Mouse (Mus musculus) kidney, postnatal 0 days (tissue): Measurements from ENCODE around the gene Mtnr1b. TPM values are rescaled to one million over a fixed set of nuclear protein-coding genes. Genes with fewer than 3 reads are reported as not detected.

Source experiments
- ATAC-seq: fragments of 200-750 bp; cut with Nextera tagmentation; replicated peaks from 2 replicates; pipeline ENCODE4 v1.8.0; 2017; ENCODE audit warnings: low read depth, moderate number of reproducible peaks, moderate TSS enrichment, moderate library complexity; ENCODE audit not compliant: low FRiP score
- DNase-seq: peaks from one replicate; pipeline ENCODE4 v3.0.0-alpha.2; 2016; ENCODE audit warnings: low spot score
- H3K27ac ChIP-seq: fragments of 300-500 bp; sonication (generic); 2 replicates; pipeline ENCODE4 v1.5.1; 2014; ENCODE audit warnings: mild to moderate bottlenecking
- H3K27me3 ChIP-seq: fragments of 300-500 bp; sonication (generic); 2 replicates; pipeline ENCODE4 v1.6.1; 2014; ENCODE audit warnings: low read length, mixed read lengths; ENCODE audit not compliant: insufficient read depth
- H3K36me3 ChIP-seq: fragments of 300-500 bp; sonication (generic); 2 replicates; pipeline ENCODE4 v1.6.1; 2014; ENCODE audit warnings: low read length, mixed read lengths; ENCODE audit not compliant: insufficient read depth
- H3K4me1 ChIP-seq: fragments of 300-500 bp; sonication (generic); replicated peaks from 2 replicates; pipeline ENCODE4 v1.6.1; 2014; ENCODE audit warnings: antibody characterized with exemption, low read length, mixed read lengths; ENCODE audit not compliant: insufficient read depth
- H3K4me2 ChIP-seq: fragments of 300-500 bp; sonication (generic); 2 replicates; pipeline ENCODE4 v1.6.1; 2014; ENCODE audit warnings: mild to moderate bottlenecking, low read length, moderate library complexity, mixed read lengths
- H3K4me3 ChIP-seq: fragments of 300-500 bp; sonication (generic); replicated peaks from 2 replicates; pipeline ENCODE4 v1.5.1; 2014; ENCODE audit warnings: low read depth, low read length
- H3K9ac ChIP-seq: fragments of 300-500 bp; sonication (generic); 2 replicates; pipeline ENCODE4 v1.6.1; 2014; ENCODE audit warnings: low read depth, low read length
- H3K9me3 ChIP-seq: fragments of 300-500 bp; sonication (generic); replicated peaks from 2 replicates; pipeline ENCODE4 v1.6.1; 2016; ENCODE audit warnings: low read length, inconsistent platforms, mixed read lengths
- CTCF ChIP-seq: IDR thresholded peaks from 2 replicates; pipeline ENCODE4 v1.5.1; 2016; ENCODE audit warnings: antibody characterized with exemption, low read depth, mild to moderate bottlenecking, moderate library complexity
- WGBS: fragments of 180-500 bp; shearing (Covaris S2); extraction: QIAGEN DNeasy Blood & Tissue Kit; methylation state at CpG from one replicate; pipeline ENCODE4 v1.1.7; 2014; 5-methylcytosine and 5-hydroxymethylcytosine counted together
- polyA plus RNA-seq: library from polyadenylated mRNA; unstranded; fragments of >200 nt; fragmentation: Nextera tagmentation; extraction: Ambion mirVana; gene quantifications from 2 replicates; pipeline ENCODE4 v1.2.1, GENCODE M21; 2015

Mtnr1b gene
- polyA plus RNA-seq, 1 experiment from 2014 or later: not detected

DNA sequence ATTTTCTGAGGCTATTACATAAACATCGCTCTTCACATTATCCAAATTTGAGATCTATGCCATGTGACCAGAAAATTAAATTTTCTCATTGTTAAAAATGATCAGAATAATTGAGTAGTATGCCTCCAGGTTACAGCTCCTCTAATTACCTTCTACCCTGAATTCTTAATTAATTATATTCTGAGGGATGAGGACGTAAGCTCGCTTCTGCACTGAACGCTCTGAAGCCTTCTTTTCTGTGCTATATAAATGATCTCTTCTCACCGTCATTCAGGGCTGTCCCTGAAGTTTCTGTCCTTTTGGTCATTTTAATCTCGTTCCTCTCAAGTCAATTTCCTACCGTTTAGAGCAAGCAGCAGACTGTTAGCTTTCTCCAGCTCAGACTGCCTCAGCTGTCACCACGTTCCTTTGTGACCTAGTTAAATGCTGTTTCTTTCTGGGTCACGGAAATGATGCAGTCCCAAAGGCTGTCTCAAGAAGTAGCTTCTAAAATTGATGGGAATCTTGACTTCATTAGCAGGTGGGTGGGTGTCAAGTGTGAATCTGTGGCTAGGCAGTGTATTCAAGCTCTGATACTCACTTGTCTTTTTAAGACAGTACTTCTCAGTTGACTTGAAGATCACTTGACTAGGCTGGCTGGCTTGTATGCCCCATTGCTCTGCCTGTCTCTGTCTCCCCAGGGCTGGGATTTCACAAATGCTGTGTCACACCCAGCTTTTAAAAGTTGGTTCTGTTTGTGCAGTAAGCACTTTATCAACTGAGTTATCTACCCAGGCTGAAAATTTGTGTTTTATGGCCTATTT is 29.8 kb upstream of the Mtnr1b start:
- H3K4me3 ChIP-seq: no peak overlapping the region
- H3K4me2 ChIP-seq: no peak overlapping the region
- no peak overlapping the region for H3K9ac ChIP-seq
- H3K27ac ChIP-seq: no peak overlapping the region
- H3K9me3 ChIP-seq: no peaks in the 10 kb centered on the region
- 62% methylated on average over 9 of the region's 9 CpGs for WGBS
- no peak for TF ChIP-seq CTCF
- ATAC-seq: no peak
- H3K36me3 ChIP-seq: no peaks in the 10 kb centered on the region
- no peak for DNase-seq
- no peaks in the 10 kb centered on the region for H3K4me1 ChIP-seq
- H3K27me3 ChIP-seq: no peaks in the 10 kb centered on the region

DNA sequence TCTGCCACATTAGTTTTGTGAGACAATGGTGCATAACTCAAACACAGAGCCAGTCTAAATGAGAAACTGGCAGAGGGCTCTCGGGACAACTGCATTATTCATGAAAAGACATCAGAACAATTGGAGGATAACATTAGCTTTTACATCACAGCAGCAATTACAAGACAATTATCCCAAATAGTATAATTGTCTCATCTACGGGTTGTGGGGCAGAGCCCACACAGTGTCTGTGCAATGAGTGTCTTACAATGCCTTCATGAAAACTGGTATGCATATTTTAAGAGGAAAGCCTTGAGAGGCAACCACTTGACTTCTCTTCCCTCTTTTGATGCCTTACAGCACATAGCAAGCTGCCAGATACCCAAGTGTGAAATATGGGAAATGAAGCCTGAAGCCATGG is 23.8 kb upstream of the Mtnr1b start:
- no peaks in the 10 kb centered on the region for H3K36me3 ChIP-seq
- H3K9me3 ChIP-seq: no peaks in the 10 kb centered on the region
- H3K4me2 ChIP-seq: no peak overlapping the region
- ATAC-seq: no peak
- DNase-seq: no peak
- no peak for TF ChIP-seq CTCF
- 74% methylated on average over 2 of the region's 2 CpGs for WGBS
- no peaks in the 10 kb centered on the region for H3K27me3 ChIP-seq
- no peak overlapping the region for H3K9ac ChIP-seq
- H3K27ac ChIP-seq: no peak overlapping the region
- no peaks in the 10 kb centered on the region for H3K4me1 ChIP-seq
- no peak overlapping the region for H3K4me3 ChIP-seq

DNA sequence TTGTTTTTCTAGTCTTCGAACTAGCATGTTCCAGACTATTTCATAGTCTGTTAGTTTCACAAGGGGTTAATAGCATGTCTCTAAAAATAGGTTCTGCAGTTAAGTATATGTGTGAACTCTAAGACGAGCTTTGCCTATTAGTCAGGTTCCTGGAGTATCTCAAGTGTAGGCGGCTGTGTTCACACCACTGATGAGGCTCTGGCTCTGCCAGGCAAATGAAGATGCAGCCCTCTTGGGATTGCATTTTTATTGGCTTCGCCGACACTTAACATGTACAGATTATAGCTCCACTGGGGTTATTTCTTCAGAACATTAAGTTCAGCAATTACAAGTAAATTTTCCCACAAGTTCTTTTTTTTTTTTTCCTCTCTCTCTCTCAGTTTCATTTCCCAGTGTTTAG is 12.4 kb upstream of the Mtnr1b start:
- Histone ChIP-seq H3K27ac (no peak overlapping the region), H3K4me2 (no peak overlapping the region), H3K36me3 (no peaks in the 10 kb centered on the region), H3K4me1 (no peaks in the 10 kb centered on the region), H3K9me3 (no peaks in the 10 kb centered on the region), H3K27me3 (no peaks in the 10 kb centered on the region), H3K9ac (no peak overlapping the region), H3K4me3 (no peak overlapping the region)
- ATAC-seq: no peak
- 47% methylated on average over 5 of the region's 5 CpGs for WGBS
- TF ChIP-seq CTCF: no peak
- no peak for DNase-seq

DNA sequence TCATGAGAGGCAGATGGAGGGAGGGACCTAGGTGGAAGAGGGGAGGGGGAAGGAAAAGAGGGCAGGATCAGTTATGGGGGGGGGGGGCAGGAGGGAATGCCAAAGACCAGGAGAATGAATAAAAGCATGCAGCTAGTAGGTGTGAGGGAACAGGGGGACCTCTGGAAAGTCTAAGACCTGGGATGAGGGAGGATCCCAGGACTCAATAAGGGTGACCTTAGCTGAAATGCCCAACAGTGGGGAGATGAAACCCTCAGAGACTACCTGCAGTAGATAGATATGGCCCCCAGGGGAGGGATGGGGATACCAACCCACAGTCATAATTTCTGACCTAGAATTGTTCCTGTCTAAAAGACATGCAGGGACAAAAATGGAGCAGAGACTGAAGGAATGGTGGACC is 6.4 kb upstream of the Mtnr1b start:
- no peak for DNase-seq
- TF ChIP-seq CTCF: no peak
- H3K4me2 ChIP-seq: no peak overlapping the region
- no peaks in the 10 kb centered on the region for H3K27me3 ChIP-seq
- no peak overlapping the region for H3K9ac ChIP-seq
- H3K9me3 ChIP-seq: no peaks in the 10 kb centered on the region
- H3K4me1 ChIP-seq: no peaks in the 10 kb centered on the region
- no peak overlapping the region for H3K27ac ChIP-seq
- H3K36me3 ChIP-seq: no peaks in the 10 kb centered on the region
- H3K4me3 ChIP-seq: no peak overlapping the region
- ATAC-seq: no peak

DNA sequence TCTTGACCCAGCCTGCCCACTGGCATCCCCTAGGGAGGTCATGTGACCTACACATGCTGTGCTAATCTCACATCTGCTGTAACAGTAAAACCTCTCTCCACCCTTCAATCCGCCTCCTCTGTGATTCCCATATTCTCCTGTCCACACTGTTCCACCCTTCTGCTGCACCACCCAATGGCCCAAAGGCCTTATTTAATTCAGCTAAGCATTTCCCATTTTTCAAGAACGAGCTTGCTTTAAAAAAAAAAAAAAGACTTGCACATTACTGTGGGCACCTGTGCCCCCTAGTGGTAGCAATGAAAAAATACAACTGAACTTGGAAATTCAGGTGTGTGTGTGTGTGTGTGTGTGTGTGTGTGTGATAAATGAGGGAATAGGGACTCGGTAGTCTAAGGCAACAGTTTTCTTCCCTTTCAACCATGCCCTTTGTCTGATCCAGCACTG is 5.8 kb upstream of the Mtnr1b start:
- H3K9me3 ChIP-seq: no peaks in the 10 kb centered on the region
- H3K27me3 ChIP-seq: no peaks in the 10 kb centered on the region
- peak; percentile 69 for DNase-seq
- no peaks in the 10 kb centered on the region for H3K4me1 ChIP-seq
- H3K4me3 ChIP-seq: no peak overlapping the region
- H3K9ac ChIP-seq: no peak overlapping the region
- H3K27ac ChIP-seq: no peak overlapping the region
- peak; percentile 89 for TF ChIP-seq CTCF
- no peak overlapping the region for H3K4me2 ChIP-seq
- peak; percentile 54 for ATAC-seq
- WGBS: 25% methylated on average over 3 of the region's 3 CpGs
- no peaks in the 10 kb centered on the region for H3K36me3 ChIP-seq

DNA sequence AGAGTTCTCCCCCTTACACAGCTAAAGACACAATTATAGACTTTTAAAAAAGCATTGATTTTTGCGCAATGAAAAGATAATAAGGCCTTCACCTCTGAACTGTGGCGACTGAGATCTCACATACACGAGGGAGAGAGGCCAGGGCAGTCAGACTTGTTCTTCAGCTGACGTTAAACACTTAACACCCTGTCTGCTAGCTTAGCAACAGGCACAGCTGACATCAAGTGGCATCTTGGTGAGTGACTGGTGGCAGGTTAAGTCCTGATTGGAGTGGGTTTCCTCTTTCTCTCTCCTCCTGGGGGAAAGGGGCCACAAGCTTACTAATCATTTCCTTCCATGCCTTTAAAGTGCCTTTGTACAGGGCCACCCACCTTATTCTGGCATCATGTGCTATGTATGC is 4.3 kb downstream of the Mtnr1b start:
- no peak overlapping the region for H3K4me2 ChIP-seq
- no peak overlapping the region for H3K4me3 ChIP-seq
- H3K9ac ChIP-seq: no peak overlapping the region
- TF ChIP-seq CTCF: no peak
- no peak overlapping the region for H3K27ac ChIP-seq
- no peaks in the 10 kb centered on the region for H3K4me1 ChIP-seq
- no peaks in the 10 kb centered on the region for H3K27me3 ChIP-seq
- 67% methylated on average over 4 of the region's 4 CpGs for WGBS
- no peak for DNase-seq
- H3K36me3 ChIP-seq: no peaks in the 10 kb centered on the region
- no peak for ATAC-seq
- no peaks in the 10 kb centered on the region for H3K9me3 ChIP-seq

DNA sequence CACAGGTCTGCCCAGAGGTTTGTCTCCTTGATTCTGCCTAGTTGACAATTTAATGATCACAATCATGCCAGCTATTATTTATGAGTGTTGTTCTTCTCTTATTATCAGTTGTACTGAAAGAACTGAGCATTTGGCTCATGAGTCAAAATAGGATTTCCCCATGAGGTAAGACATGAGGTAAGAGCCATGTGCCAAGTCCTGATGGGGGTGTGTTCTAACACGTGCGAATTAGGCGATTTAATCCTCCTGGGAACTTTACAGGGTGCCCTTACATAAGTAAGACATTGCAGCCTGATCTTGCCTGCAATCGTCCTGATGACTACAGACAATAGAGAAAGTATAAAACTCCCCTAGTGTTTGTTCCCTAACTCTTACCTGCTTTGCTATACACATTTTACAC is 4.9 kb downstream of the Mtnr1b start:
- Histone ChIP-seq H3K27ac (no peak overlapping the region), H3K27me3 (no peaks in the 10 kb centered on the region), H3K4me3 (no peak overlapping the region), H3K4me2 (no peak overlapping the region), H3K9me3 (no peaks in the 10 kb centered on the region), H3K4me1 (no peaks in the 10 kb centered on the region), H3K9ac (no peak overlapping the region), H3K36me3 (no peaks in the 10 kb centered on the region)
- DNase-seq (no peak), ATAC-seq (no peak)
- 71% methylated on average over 4 of the region's 4 CpGs for WGBS
- no peak for TF ChIP-seq CTCF
